Mouse (Mus musculus): ENCODE results near the gene Vwa3a.

Vwa3a gene

GRCm38 (mm10) chr7:120838436-120839160, 99.5 kb downstream of the Vwa3a start:
- DNase-seq: peak; percentile 22

DNA sequence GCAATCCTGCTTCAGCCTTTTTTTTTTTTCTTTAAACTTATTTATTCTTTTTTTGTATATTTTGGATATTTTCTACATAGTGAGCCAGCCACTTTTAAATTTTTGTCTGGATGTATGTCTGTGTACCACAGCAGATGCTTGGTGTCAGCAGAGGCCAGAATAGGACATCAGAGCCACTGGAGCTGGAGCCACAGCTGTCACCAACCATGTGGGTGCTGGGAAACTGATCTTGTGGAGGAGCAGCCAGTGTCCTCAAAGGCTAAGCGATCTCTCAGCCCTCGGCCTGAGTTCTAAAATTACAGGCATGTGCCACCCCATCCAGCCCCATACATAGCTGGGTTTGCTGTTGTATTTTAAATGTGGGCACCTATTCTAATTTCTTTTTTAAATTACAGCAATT, 100.7 kb downstream of the Vwa3a start:
- no peak for DNase-seq

GRCm38 (mm10) chr7:120842345-120843036, 103.4 kb downstream of the Vwa3a start, which contains the start of gene Eef2k:
Gene Eef2k (plus strand): TSS chr7:120842831.
- peak; percentile 90 for DNase-seq

DNA sequence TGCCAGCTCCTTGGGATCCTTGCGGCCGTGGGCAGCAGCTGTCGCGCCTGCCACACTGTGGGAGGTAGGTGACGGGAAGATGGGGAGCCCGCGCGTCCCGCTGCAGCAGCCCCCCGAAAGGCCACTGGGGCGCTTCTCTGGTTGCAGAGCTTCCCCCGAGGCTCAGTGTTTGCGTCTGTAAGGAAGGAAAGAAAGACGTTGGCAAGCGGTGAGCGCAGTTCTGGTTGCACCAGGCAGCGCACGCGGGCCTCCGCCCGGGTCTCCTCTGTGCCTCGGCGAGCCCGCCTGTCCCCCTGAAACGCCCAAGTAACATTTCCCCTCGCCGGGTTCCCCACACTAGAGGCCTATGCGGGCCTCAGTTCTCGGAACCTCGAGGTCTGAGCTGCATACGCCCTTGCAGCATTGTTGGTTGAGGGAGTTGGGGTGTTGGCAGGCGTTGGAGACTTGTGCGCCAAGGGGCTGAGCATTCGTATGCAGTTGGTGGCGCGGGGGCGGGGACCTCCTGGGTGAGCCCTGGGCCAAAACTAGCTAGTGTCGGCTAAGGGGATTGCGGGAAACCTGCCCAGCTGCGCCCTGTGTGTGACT, 104.0 kb downstream of the Vwa3a start:
- peak; percentile 83 for DNase-seq

- DNase-seq: peak; percentile 37
Observed at GRCm38 (mm10) chr7:120843852-120844435, 104.8 kb downstream of the Vwa3a start.

DNA sequence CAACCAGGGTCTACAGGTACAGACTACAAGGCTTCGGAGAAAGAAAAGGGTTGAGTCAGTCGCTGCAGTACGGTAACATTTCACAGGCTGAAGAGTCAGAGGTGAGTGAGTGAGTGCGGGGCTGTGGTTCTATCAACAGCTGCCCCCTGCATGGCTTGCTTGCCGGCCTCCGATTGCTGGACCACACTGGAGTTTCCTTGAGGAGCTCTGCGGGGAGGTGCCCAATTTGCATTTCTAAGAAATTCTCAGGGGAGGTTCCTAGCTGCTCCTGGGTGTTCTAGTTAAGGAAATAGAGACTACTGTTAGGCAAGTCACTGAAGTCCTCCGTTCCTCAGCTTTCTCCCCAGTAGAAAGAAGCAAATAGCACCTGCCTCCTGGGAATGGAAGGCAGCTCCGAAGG, 105.6 kb downstream of the Vwa3a start:
- no peak for DNase-seq

DNA sequence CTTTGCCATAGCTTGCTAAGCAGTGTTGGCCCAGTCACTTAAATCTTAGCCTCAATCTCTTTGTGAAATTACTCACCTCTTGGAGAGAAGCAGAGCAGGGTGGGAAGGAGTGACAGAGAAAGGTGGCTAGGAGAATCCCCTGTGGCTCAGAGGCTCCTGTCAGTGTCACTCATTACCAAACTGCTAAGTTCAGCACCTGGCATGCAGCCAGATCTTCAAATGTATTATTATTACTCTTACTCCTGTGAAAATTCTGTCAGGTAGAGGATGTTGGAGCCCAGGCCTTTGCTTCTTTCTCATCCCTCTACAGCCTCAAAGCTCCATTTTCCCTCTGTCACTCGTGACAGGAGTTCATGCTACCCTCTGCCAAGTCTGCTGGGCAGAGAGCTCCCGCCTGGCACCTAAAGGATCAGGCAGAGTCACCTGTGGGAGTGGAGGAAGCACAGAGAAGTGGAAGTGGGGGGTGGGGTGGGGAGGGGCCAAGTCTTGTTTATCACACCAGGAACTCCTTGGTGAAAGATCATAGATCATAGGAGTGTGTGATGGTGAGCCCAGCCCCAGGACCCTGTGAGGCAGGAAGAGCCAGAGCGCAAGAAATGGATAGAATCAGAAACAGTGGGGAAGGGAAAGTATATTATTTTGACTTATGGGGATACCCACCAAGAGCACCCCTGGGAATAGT, 109.9 kb downstream of the Vwa3a start:
- DNase-seq: no peak

DNA sequence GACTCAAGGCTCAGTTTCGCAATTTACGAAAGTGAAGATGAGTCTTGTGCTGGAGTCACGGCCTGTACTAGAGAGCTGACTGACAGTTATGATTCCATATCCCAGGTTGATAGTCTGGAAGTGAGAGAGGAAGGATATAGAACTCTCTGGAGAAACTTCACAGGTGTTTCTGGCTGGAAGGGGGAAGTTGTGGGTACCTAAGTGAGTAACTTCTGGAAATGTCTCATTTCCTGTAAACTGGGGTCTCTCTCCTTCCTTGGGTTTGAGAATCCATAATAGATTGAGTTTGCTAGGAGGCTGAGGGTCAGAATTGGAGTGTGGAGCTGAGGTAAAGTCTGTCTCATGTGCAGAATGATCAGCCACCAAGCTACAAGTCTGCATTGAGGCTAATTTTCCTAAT, 111.0 kb downstream of the Vwa3a start:
- DNase-seq: no peak
